10 mouse cellular contexts compared by ENCODE assay signal in genomic region chr11:96354376-96354775, GRCm38 (mm10). TPM values are rescaled to one million over a fixed set of nuclear protein-coding genes. Genes with fewer than 3 reads are reported as not detected.
DNase-seq lines count a peak whose midpoint lies in the region; ATAC-seq and TF ChIP-seq lines count a peak whose summit lies in the region.
"Had no signal": no experiment of that assay in that cellular context is flagged by ENCODE, and none has a peak within 500 bp of the region (broad histone marks: within the 10 kb centered on the region; RNA-seq: fewer than 3 reads in every experiment).

No protein-coding gene starts in this region.

- H3K36me3 ChIP-seq in liver, adult 2 months (ENCODE audit: control insufficient read depth, insufficient read depth, low read length) = no peaks in the 10 kb centered on the region
- no peaks in the 10 kb centered on the region for H3K36me3 ChIP-seq in embryonic facial prominence, embryonic 13.5 days

- no peak for TF ChIP-seq POLR2A in liver, adult 2 months (IDR thresholded peaks at IDR 0.05; ENCODE audit: extremely low read depth, insufficient read depth, low read length)

- no peak for TF ChIP-seq CTCF in liver, adult 2 months (IDR thresholded peaks at IDR 0.05; ENCODE audit: low read depth, low read length)

- peak overlapping the region; percentile 49 for H3K4me2 ChIP-seq in embryonic facial prominence, embryonic 13.5 days

- peaks cover 15% of the 10 kb centered on the region for H3K27me3 ChIP-seq in liver, adult 2 months (ENCODE audit: control insufficient read depth, insufficient read depth, low read length)
- peaks cover 95% of the 10 kb centered on the region for H3K27me3 ChIP-seq in embryonic facial prominence, embryonic 13.5 days

- H3K79me2 ChIP-seq in liver, adult 2 months (ENCODE audit: control insufficient read depth, insufficient read depth, low read length) = no peaks in the 10 kb centered on the region

- 7% methylated on average over 25 of the region's 25 CpGs for WGBS in liver, adult 2 months
- under 1% methylated on average over 25 of the region's 25 CpGs for WGBS in embryonic facial prominence, embryonic 13.5 days

- no peaks in the 10 kb centered on the region for H3K9me3 ChIP-seq in embryonic facial prominence, embryonic 13.5 days

- H3K27ac ChIP-seq in liver, adult 2 months (replicated peaks; ENCODE audit: insufficient read depth, low read depth, low read length) = no peak overlapping the region
- no peak overlapping the region for H3K27ac ChIP-seq in embryonic facial prominence, embryonic 13.5 days

- peak overlapping the region; percentile 14; the same call in 1 of the 2 replicates for H3K4me3 ChIP-seq in liver, adult 2 months (ENCODE audit: insufficient read depth, low read depth, low read length)
- peak overlapping the region; percentile 27 for H3K4me3 ChIP-seq in embryonic facial prominence, embryonic 13.5 days

- peak overlapping the region; percentile 18; the same call in 1 of the 2 replicates for H3K9ac ChIP-seq in liver, adult 2 months (ENCODE audit: low read depth, low read length)
- peak overlapping the region; percentile 27; the same call in 1 of the 2 replicates for H3K9ac ChIP-seq in embryonic facial prominence, embryonic 13.5 days

- DNase-seq in liver, adult 2 months (ENCODE audit: extremely low read depth, low read depth, low spot score) = no peak
- no peak for DNase-seq in liver
- peak; percentile 62 for DNase-seq in kidney, adult 11 months
- DNase-seq in lung, postnatal 14 days = peak; percentile 50
- no peak for DNase-seq in ovary, postnatal 36 days (ENCODE audit: low spot score)
- DNase-seq in left cerebral cortex, adult 9 months (ENCODE audit: low spot score in 2 of 2) = no peak
- DNase-seq in frontal cortex, postnatal 25 days (ENCODE audit: low spot score in 2 of 2) = no peak

- no peak for ATAC-seq in embryonic facial prominence, embryonic 13.5 days (ENCODE audit: insufficient number of reproducible peaks, insufficient read depth, low FRiP score, low TSS enrichment, low read depth)

- H3K4me1 ChIP-seq in liver, adult 2 months (ENCODE audit: control insufficient read depth, insufficient read depth, low read length) = no peaks in the 10 kb centered on the region
- peaks cover 11% of the 10 kb centered on the region; the same call in 1 of the 2 replicates for H3K4me1 ChIP-seq in embryonic facial prominence, embryonic 13.5 days

RNA-seq across cellular contexts. Expression of gene Hoxb2, which starts 4.1 kb away (rescaled TPM):
- 0.46 and 0.60 TPM in 2 replicates for total RNA-seq in liver, adult 2 months (2014; rRNA removed)
- 0.98 and 1.3 TPM in 2 replicates for polyA plus RNA-seq in liver, adult 2 months (2012; rRNA removed)
- polyA plus RNA-seq in embryonic facial prominence, embryonic 13.5 days (2015; fragmentation: Nextera tagmentation; extraction: Ambion mirVana) = 0.28 and 0.52 TPM in 2 replicates
- total RNA-seq: MEL had no signal

RNA-seq across cellular contexts. Expression of gene Hoxb1, which starts 11.2 kb away (rescaled TPM):
- total RNA-seq in liver, adult 2 months (2014; rRNA removed) = not detected in 2 replicates
- polyA plus RNA-seq in liver, adult 2 months (2012; rRNA removed) = not detected in 2 replicates
- polyA plus RNA-seq in embryonic facial prominence, embryonic 13.5 days (2015; fragmentation: Nextera tagmentation; extraction: Ambion mirVana) = not detected in 2 replicates
- total RNA-seq: heart, postnatal 36 days; MEL had no signal

RNA-seq across cellular contexts. Expression of gene Hoxb3, which starts 31.2 kb away (rescaled TPM):
- 0.18 and 0.47 TPM in 2 replicates for total RNA-seq in liver, adult 2 months (2014; rRNA removed)
- polyA plus RNA-seq in liver, adult 2 months (2012; rRNA removed) = 0.47 and 0.48 TPM in 2 replicates
- polyA plus RNA-seq in embryonic facial prominence, embryonic 13.5 days (2015; fragmentation: Nextera tagmentation; extraction: Ambion mirVana) = not detected in 2 replicates
- total RNA-seq: MEL had no signal

RNA-seq across cellular contexts. Expression of gene Hoxb4, which starts 36.3 kb away (rescaled TPM):
- 0.37 and 0.67 TPM in 2 replicates for total RNA-seq in liver, adult 2 months (2014; rRNA removed)
- 0.55 and 0.91 TPM in 2 replicates for polyA plus RNA-seq in liver, adult 2 months (2012; rRNA removed)
- 0.13 TPM in 1 of 2 replicates, not detected in the other for polyA plus RNA-seq in embryonic facial prominence, embryonic 13.5 days (2015; fragmentation: Nextera tagmentation; extraction: Ambion mirVana)
- total RNA-seq: MEL had no signal

RNA-seq across cellular contexts. Expression of gene Hoxb5, which starts 51.2 kb away (rescaled TPM):
- 0.09 and 0.20 TPM in 2 replicates for total RNA-seq in liver, adult 2 months (2014; rRNA removed)
- polyA plus RNA-seq in liver, adult 2 months (2012; rRNA removed) = 0.35 and 0.40 TPM in 2 replicates
- 6.0 TPM in 1 of 2 replicates, not detected in the other for polyA plus RNA-seq in embryonic facial prominence, embryonic 13.5 days (2015; fragmentation: Nextera tagmentation; extraction: Ambion mirVana)
- total RNA-seq: MEL had no signal

Comparison
In these comparisons a context has a peak if more than half of its experiments do, and no peak if none do; other contexts are left out.
1. DNase-seq: peak in kidney, adult 11 months (single experiment) and lung, postnatal 14 days (single experiment); none in liver, adult 2 months (single experiment), liver (single experiment), ovary, postnatal 36 days (single experiment), left cerebral cortex, adult 9 months (0 of 2) and frontal cortex, postnatal 25 days (0 of 2).